ENCODE assay signal across 8 mouse cellular contexts in genomic region chr6:121210149-121210925, GRCm38 (mm10). TPM values are rescaled to one million over a fixed set of nuclear protein-coding genes. Genes with fewer than 3 reads are reported as not detected.
DNase-seq lines count a peak whose midpoint lies in the region; ATAC-seq and TF ChIP-seq lines count a peak whose summit lies in the region.

Gene Tuba8, plus strand, starts transcription at chr6:121210696.

- 3% methylated on average over 30 of the region's 30 CpGs for WGBS in hindbrain, postnatal 0 days

- DNase-seq in adrenal gland, adult 2 months, result peak; percentile 83
- peak; percentile 49 for DNase-seq in embryo, embryonic 10.5 days (ENCODE audit: low spot score)
- DNase-seq in gastrocnemius, postnatal 14 days, result peak; percentile 84
- DNase-seq in hindbrain, postnatal 0 days (ENCODE audit: low spot score), result peak; percentile 50
- peak; percentile 54 to 81 for DNase-seq in left cerebral cortex, adult 2 months (ENCODE audit: extremely low spot score in 1 of 2, low spot score in 2 of 2)
- DNase-seq in lung, postnatal 36 days, result peak; percentile 66
- peak; percentile 22 for DNase-seq in retina, adult 2 months (ENCODE audit: low read depth, low spot score)
- DNase-seq in urinary bladder, postnatal 25 days (ENCODE audit: low spot score), result peak; percentile 60

- H3K9me3 ChIP-seq in hindbrain, postnatal 0 days (ENCODE audit: low read length), result no peaks in the 10 kb centered on the region

- no peak within 1 kb of the TSS for H3K27ac ChIP-seq in hindbrain, postnatal 0 days
- peak within 1 kb of the TSS; percentile 76 for H3K27ac ChIP-seq in left cerebral cortex, adult 2 months

- H3K4me2 ChIP-seq in hindbrain, postnatal 0 days (ENCODE audit: low read depth, low read length), result peak within 1 kb of the TSS; percentile 98

- peak within 1 kb of the TSS; percentile 52 for H3K4me3 ChIP-seq in hindbrain, postnatal 0 days (ENCODE audit: low read length)
- peak within 1 kb of the TSS; percentile 53 for H3K4me3 ChIP-seq in left cerebral cortex, adult 2 months

- peaks cover 4% of the 10 kb centered on the region; the same call in 1 of the 2 replicates for H3K4me1 ChIP-seq in hindbrain, postnatal 0 days (ENCODE audit: insufficient read depth, low read length)

- TF ChIP-seq CTCF in hindbrain, postnatal 0 days (IDR thresholded peaks at IDR 0.05; ENCODE audit: low read depth), result no peak
- no peak for TF ChIP-seq CTCF in left cerebral cortex, adult 2 months (IDR thresholded peaks at IDR 0.05)

- H3K36me3 ChIP-seq in hindbrain, postnatal 0 days (ENCODE audit: insufficient read depth, low read length), result no peaks in the 10 kb centered on the region

- H3K27me3 ChIP-seq in hindbrain, postnatal 0 days (ENCODE audit: insufficient read depth, low read length), result 0 out of 2 replicates have a peak, but pooled peaks cover 8% of the 10 kb centered on the region

- intact Hi-C loops in gastrocnemius, postnatal 14 days (cut with DNase I; ENCODE audit: low total_unique reads), result no loop called here
- intact Hi-C loops in left cerebral cortex, adult 2 months (cut with DNase I), result no loop called here

- peak within 1 kb of the TSS; percentile 40 for H3K9ac ChIP-seq in hindbrain, postnatal 0 days (replicated peaks; ENCODE audit: low read length)

- peak; percentile 84 for ATAC-seq in hindbrain, postnatal 0 days

RNA-seq across cellular contexts. Expression of gene Tuba8, which starts in this region (rescaled TPM):
- total RNA-seq in adrenal gland, adult 2 months (2021), result 10 to 100 TPM; 13.3 to 16.5 TPM
- polyA plus RNA-seq in adrenal gland, adult 2 months (2012; rRNA removed), result 2.0 and 2.3 TPM in 2 replicates
- 100 to 1,000 TPM; 149 to 227 TPM for total RNA-seq in gastrocnemius, postnatal 14 days (2021)
- 1.3 and 3.6 TPM in 2 replicates for total RNA-seq in hindbrain, postnatal 0 days (2014; rRNA removed)
- 2.0 and 2.6 TPM in 2 replicates for polyA plus RNA-seq in hindbrain, postnatal 0 days (2015; fragmentation: Nextera tagmentation; extraction: Ambion mirVana)
- 10 to 100 TPM; 10.6 to 12.2 TPM for total RNA-seq in left cerebral cortex, adult 2 months (2021)

Comparison
In these comparisons a context has a peak if more than half of its experiments do, and no peak if none do; other contexts are left out.
1. RNA of gene Tuba8 (total RNA-seq): 149 to 227 TPM in gastrocnemius, postnatal 14 days; 13.3 to 16.5 TPM in adrenal gland, adult 2 months, 10.6 to 12.2 TPM in left cerebral cortex, adult 2 months and 1.3 to 3.6 TPM in hindbrain, postnatal 0 days; every median in the first group is over 4 times any median in the second.
2. DNase-seq: peak in every context shown above with its lines; median percentile 84 in gastrocnemius, postnatal 14 days; 83 in adrenal gland, adult 2 months; 68 in left cerebral cortex, adult 2 months; 66 in lung, postnatal 36 days; 60 in urinary bladder, postnatal 25 days; 50 in hindbrain, postnatal 0 days; 49 in embryo, embryonic 10.5 days; 22 in retina, adult 2 months.